Mouse (Mus musculus): ENCODE measurements at regions not wholly inside any gene's neighbourhood (a gene's known extent, or its start where the extent isn't known, plus 50 kb on each side); places are given as distances from the start of the nearest gene placed in this dataset.
"Not testable (repeated sequence)": the region's sequence is repeated elsewhere in the genome, so short reads cannot be mapped to it uniquely, and the experiment has no call there.

DNA sequence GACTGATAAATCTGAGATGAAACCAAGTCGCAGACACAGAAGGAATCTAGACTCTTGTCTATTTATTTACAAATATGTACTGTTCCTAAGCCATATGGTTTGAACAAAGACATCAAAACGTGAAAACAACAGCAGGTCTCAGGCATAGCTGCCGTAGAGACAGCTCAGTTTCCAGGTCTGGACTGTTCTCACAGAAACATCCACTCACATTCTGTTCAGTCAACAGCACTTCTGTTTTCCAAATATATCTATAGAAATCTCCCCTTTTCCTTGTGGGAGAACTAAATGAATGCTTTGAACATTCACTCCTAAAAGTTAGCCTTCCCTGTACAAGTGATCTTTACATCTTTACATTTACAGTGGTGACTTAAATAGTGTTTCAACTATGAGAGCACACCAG is 156.8 kb upstream of the Slc13a1 start:
- 56% methylated on average over 3 of the region's 3 CpGs for WGBS
- no peak for ATAC-seq (replicated peaks)

DNA sequence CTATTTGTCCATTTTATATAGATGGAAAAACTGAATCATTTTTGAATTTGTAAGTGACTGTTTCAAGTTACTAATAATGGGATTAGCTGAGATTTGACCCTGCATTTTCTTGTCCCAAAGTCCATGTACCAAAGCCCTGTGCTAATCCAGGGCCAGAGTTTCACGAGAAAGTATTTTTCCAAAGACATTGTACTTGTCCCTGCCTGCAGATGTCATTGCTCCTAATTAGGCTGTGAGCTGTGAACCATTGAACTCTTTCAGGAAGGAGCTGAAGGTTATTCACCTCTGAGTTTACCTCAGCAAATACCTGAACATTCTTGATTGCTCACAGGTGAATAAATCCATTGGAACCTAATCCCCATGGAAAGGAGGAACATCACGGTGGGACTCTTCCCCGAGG is 154.5 kb upstream of the Slc13a1 start:
- Histone ChIP-seq H3K4me1 (no peaks in the 10 kb centered on the region), H3K9me3 (no peaks in the 10 kb centered on the region), H3K27me3 (no peaks in the 10 kb centered on the region), H3K4me3 (no peak overlapping the region), H3K27ac (replicated peaks) (no peak overlapping the region), H3K9ac (replicated peaks) (no peak overlapping the region), H3K4me2 (replicated peaks) (no peak overlapping the region), H3K36me3 (no peaks in the 10 kb centered on the region)
- WGBS: 63% methylated on average over 3 of the region's 3 CpGs
- no peak for ATAC-seq (replicated peaks)

More for the DNA sequence above, 156.8 kb upstream of the Slc13a1 start:
- Histone ChIP-seq H3K4me3 (no peak overlapping the region), H3K36me3 (no peaks in the 10 kb centered on the region), H3K27ac (replicated peaks) (no peak overlapping the region), H3K9me3 (no peaks in the 10 kb centered on the region), H3K9ac (replicated peaks) (no peak overlapping the region), H3K4me1 (no peaks in the 10 kb centered on the region), H3K27me3 (no peaks in the 10 kb centered on the region), H3K4me2 (replicated peaks) (no peak overlapping the region)

DNA sequence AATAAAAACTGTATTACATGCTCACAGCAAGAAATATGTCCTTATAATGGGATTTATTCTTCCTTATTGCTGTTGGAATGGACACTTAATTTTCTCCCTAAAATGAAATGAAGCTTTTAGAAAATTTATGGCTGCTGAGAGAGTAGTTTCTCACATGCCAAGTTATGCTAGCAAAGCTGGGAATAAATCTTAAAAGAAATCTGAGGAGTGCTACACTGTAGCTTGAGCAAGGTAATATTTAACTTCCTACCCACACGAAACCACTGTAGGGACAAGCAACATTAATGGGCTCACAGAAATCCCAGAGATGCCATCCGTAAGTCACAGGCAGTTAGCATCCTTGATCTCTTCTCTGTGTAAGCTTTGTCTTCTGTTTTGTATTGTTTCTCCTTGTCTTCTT is 151.0 kb upstream of the Slc13a1 start:
- H3K9me3 ChIP-seq: no peaks in the 10 kb centered on the region
- no peaks in the 10 kb centered on the region for H3K27me3 ChIP-seq
- no peaks in the 10 kb centered on the region for H3K36me3 ChIP-seq
- WGBS: 81% methylated on average over 2 of the region's 2 CpGs
- no peak for ATAC-seq (replicated peaks)
- H3K27ac ChIP-seq (replicated peaks): no peak overlapping the region
- H3K9ac ChIP-seq (replicated peaks): no peak overlapping the region
- no peaks in the 10 kb centered on the region for H3K4me1 ChIP-seq
- H3K4me3 ChIP-seq: no peak overlapping the region
- H3K4me2 ChIP-seq (replicated peaks): no peak overlapping the region

DNA sequence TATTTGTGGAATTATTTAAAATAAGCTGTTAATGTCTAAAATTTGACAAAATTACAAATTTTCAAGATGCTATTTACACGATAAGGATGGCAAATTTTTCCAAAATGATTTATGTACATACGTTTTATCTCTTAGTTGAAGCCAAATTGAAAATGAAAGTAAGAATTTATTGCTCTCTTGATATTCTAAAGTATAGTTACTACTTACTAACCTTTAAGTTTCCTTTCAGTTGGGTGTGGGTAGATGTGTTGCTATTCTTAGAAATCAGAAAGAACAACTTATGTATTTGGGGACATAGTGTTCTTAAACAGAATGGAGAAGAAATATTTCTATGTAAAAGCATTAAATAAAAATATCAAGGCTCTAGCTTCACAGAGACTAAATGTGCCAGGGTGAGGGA is 142.8 kb upstream of the Slc13a1 start:
- H3K4me1 ChIP-seq: no peaks in the 10 kb centered on the region
- 96% methylated on average over 2 of the region's 2 CpGs for WGBS
- H3K27me3 ChIP-seq: no peaks in the 10 kb centered on the region
- H3K9me3 ChIP-seq: no peaks in the 10 kb centered on the region
- no peak overlapping the region for H3K9ac ChIP-seq (replicated peaks)
- no peak for ATAC-seq (replicated peaks)
- H3K27ac ChIP-seq (replicated peaks): no peak overlapping the region
- no peak overlapping the region for H3K4me3 ChIP-seq
- H3K4me2 ChIP-seq (replicated peaks): no peak overlapping the region
- no peaks in the 10 kb centered on the region for H3K36me3 ChIP-seq

DNA sequence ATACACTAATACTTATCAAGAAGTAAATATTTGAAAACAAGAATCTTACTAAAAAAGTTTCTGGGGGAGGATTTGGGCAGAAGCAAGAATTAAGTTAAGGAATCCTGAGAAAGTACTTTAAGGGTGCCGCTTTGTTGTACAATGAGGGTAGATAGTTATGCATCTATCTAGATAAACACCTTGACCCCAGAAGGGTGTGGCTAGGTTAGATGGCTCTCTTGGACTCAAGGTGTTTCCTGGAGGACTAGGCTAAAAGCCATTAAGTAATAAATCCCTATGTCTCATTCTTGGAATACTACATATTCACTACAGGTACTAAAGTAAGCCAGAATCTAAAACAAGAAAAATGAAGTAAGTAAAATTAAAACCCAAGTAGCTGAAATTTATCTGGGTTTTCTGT is 141.9 kb upstream of the Slc13a1 start:
- Histone ChIP-seq H3K4me2 (replicated peaks) (no peak overlapping the region), H3K4me3 (no peak overlapping the region)

DNA sequence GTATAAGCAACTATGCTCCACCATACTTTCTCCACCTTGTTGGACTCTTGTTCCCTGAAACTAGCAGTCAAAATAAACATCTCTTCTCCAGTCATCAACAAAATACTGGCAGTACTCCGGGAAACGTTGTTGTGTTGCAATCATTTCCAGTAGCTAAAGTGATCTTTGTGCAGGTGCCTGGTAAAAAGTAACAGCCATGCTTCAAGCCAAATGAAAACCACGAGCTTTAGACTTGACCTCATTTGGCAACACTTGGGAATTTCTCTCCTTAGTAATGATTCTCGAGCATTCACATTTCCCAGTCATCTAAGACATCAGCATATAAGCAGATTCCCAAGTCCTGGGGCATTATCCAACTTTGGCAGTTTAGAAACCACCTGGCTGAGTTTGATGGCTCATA is 133.8 kb upstream of the Slc13a1 start:
- no peaks in the 10 kb centered on the region for H3K9me3 ChIP-seq
- H3K4me2 ChIP-seq (replicated peaks): no peak overlapping the region
- no peak overlapping the region for H3K27ac ChIP-seq (replicated peaks)
- ATAC-seq (replicated peaks): no peak
- no peak overlapping the region for H3K4me3 ChIP-seq
- no peak overlapping the region for H3K9ac ChIP-seq (replicated peaks)
- WGBS: 89% methylated on average over 4 of the region's 4 CpGs
- H3K27me3 ChIP-seq: no peaks in the 10 kb centered on the region
- no peaks in the 10 kb centered on the region for H3K4me1 ChIP-seq
- no peaks in the 10 kb centered on the region for H3K36me3 ChIP-seq

More for the DNA sequence above, 141.9 kb upstream of the Slc13a1 start:
- H3K9ac ChIP-seq (replicated peaks): no peak overlapping the region
- no peaks in the 10 kb centered on the region for H3K27me3 ChIP-seq
- 94% methylated on average over 1 of the region's 1 CpGs for WGBS
- H3K27ac ChIP-seq (replicated peaks): no peak overlapping the region
- H3K9me3 ChIP-seq: no peaks in the 10 kb centered on the region
- H3K36me3 ChIP-seq: no peaks in the 10 kb centered on the region
- ATAC-seq (replicated peaks): no peak
- no peaks in the 10 kb centered on the region for H3K4me1 ChIP-seq

DNA sequence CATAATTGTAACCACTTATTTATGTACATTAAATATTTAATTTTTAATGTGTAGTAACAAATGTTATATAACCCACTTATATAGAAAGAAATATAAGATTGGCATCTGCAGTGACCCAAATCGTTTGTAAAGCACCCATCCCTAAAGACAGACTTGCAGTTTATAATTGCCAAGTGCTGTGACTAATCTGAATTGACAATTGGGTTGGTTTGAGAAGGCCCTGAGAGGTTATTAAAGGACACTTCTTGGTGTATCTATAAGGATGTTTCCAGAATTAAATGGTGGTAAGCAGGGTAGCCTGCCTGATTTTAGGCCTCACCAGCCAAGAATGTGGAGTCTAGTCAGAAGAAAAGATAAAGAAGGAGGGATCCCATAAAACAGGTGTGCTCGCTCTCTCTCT is 133.3 kb upstream of the Slc13a1 start:
- 87% methylated on average over 2 of the region's 2 CpGs for WGBS
- Histone ChIP-seq H3K27ac (replicated peaks) (no peak overlapping the region), H3K36me3 (no peaks in the 10 kb centered on the region), H3K4me1 (no peaks in the 10 kb centered on the region), H3K9ac (replicated peaks) (no peak overlapping the region), H3K4me3 (no peak overlapping the region), H3K4me2 (replicated peaks) (no peak overlapping the region), H3K27me3 (no peaks in the 10 kb centered on the region), H3K9me3 (no peaks in the 10 kb centered on the region)
- no peak for ATAC-seq (replicated peaks)

DNA sequence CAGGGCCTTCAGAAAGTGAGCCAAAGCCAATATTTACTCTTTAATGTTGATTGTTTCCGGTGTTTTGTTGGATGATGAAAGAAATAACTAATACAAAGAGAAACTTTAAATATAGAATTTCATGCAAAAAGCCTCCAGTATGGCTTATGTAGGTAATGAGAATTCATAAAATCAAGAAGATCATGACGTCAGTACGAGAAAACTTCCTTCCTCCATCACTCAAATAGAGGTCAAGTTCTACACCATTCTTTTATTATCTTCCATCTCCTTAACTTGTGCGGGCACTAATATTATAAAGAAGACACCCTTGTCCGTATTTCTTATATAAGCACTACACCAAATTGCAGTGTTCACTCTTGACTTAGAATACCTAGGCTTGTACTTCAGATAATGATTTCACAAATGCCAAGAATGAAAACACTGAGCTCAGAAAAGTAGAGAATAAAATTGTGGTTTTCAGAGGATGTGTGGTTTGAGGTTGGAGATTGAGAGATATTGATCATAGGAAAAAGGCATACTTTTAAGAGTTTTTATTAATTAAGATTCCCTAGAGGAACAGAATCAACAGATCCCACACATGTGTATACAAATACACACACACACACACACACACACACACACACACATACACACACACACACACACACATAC is 130.8 kb upstream of the Slc13a1 start:
- no peak overlapping the region for H3K27ac ChIP-seq (replicated peaks)
- H3K9ac ChIP-seq (replicated peaks): no peak overlapping the region
- no peak overlapping the region for H3K4me2 ChIP-seq (replicated peaks)
- H3K4me3 ChIP-seq: no peak overlapping the region
- H3K27me3 ChIP-seq: no peaks in the 10 kb centered on the region
- no peaks in the 10 kb centered on the region for H3K4me1 ChIP-seq
- WGBS: 94% methylated on average over 5 of the region's 5 CpGs
- no peaks in the 10 kb centered on the region for H3K36me3 ChIP-seq
- no peaks in the 10 kb centered on the region for H3K9me3 ChIP-seq
- ATAC-seq (replicated peaks): no peak

DNA sequence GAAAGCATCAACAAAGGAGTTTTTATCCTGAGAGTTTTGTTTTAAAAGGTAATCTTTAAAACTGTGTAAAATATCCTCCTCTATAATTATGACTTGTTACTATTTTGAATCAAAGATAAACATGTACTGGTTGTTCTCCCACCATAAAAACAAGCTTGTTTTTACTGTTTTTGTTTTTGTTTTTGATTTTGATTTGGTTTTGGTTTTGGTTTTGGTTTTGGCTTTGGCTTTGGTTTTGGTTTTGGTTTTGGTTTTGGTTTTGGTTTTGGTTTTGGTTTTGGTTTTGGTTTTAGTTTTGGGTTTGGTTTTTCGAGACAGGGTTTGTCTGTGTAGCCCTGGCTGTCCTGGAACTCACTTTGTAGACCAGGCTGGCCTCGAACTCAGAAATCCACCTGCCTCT is 120.9 kb upstream of the Slc13a1 start:
- H3K27me3 ChIP-seq; H3K4me1 ChIP-seq; H3K36me3 ChIP-seq; H3K4me3 ChIP-seq; ATAC-seq (replicated peaks); H3K9ac ChIP-seq (replicated peaks); H3K9me3 ChIP-seq; H3K4me2 ChIP-seq (replicated peaks); H3K27ac ChIP-seq (replicated peaks): not testable (repeated sequence)
- 77% methylated on average over 2 of the region's 2 CpGs for WGBS

DNA sequence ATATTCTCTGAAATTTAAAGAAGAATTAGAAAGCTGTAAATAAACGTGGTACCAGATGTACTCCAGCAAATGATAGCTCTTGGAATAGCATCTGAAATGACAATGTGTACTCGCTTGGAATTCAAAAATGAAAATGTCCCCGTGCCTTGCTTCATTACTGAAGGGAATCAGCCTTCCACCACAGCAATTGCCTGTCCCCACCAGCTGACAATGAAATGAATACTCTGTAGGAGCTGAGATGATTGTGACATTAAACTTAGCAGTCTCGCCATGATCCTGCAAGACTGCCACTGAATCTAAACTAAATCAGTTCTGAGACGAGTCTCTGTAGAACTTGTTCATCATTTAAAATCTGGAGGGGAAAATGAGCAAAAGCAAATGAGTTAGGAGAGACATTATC is 104.9 kb upstream of the Slc13a1 start:
- Histone ChIP-seq H3K4me1 (no peaks in the 10 kb centered on the region), H3K4me3 (no peak overlapping the region), H3K9me3 (no peaks in the 10 kb centered on the region), H3K9ac (replicated peaks) (no peak overlapping the region), H3K4me2 (replicated peaks) (no peak overlapping the region), H3K27ac (replicated peaks) (no peak overlapping the region), H3K27me3 (no peaks in the 10 kb centered on the region), H3K36me3 (no peaks in the 10 kb centered on the region)
- ATAC-seq (replicated peaks): no peak
- WGBS: 73% methylated on average over 5 of the region's 5 CpGs

DNA sequence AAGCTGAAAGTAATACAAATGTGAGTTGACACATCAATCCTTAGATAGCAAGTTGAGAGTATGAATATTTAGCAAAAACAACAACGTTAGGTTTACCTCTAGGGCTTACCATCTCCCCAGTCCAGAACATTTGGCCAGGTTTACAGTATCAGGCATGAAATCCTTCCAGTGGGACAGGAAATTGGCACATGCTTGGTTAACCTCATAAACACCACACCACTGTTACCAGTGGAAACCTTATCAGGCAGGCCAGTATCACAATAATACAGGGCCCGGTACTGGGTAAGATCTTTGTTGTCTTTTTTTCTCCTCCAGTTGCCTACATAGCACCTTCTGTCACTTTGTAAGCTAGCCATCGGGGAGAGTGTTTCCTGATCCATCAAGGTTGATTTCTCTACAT is 101.7 kb upstream of the Slc13a1 start:
- Histone ChIP-seq H3K4me1 (no peaks in the 10 kb centered on the region), H3K9ac (replicated peaks) (no peak overlapping the region), H3K27me3 (no peaks in the 10 kb centered on the region), H3K9me3 (no peaks in the 10 kb centered on the region), H3K36me3 (no peaks in the 10 kb centered on the region), H3K4me3 (no peak overlapping the region), H3K4me2 (replicated peaks) (no peak overlapping the region), H3K27ac (replicated peaks) (no peak overlapping the region)
- no peak for ATAC-seq (replicated peaks)
- 90% methylated on average over 3 of the region's 3 CpGs for whole genome bisulfite sequencing

DNA sequence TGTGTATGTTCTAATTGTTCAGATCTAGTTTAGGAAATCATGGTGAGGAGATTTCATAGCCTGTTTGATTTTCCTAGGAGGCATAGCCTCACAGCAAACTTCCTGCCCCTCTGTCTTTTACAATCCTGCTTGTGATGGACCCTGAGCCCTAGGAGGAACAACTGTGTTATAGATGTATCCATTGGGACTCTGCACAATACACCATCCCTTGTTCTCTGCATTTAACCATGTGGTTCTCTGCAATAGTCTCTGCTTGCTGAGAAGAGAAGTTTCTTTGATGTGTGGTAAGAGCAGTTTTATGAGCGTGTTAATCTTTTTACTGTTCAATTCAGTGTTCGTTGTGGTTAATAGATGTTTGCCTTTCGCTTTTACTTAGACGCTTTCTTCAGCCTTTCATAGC is 95.9 kb upstream of the Slc13a1 start:
- H3K36me3 ChIP-seq: no peaks in the 10 kb centered on the region
- H3K4me1 ChIP-seq: no peaks in the 10 kb centered on the region
- H3K9ac ChIP-seq (replicated peaks): no peak overlapping the region
- H3K4me2 ChIP-seq (replicated peaks): no peak overlapping the region
- no peaks in the 10 kb centered on the region for H3K9me3 ChIP-seq
- no peaks in the 10 kb centered on the region for H3K27me3 ChIP-seq
- H3K27ac ChIP-seq (replicated peaks): no peak overlapping the region
- ATAC-seq (replicated peaks): no peak
- WGBS: 77% methylated on average over 4 of the region's 4 CpGs
- H3K4me3 ChIP-seq: no peak overlapping the region

DNA sequence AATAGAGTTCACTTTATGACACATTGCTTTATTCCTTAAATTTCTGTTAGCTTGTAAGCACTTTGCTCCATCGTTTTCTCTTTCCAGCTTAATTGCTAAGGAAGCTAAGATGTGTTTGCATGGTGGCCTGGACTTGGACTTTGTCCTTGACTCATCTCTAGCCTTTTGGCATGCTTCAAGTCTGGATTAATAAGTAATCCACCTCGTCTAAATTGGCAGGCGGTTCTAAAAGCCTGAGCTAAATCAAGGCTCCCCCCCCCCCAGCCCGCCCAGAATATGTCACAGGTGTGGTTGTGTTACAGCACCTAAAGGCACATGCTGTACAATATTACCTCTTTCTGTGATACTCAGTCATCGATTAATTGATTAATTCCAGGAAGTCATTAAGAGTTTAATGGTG is 94.7 kb upstream of the Slc13a1 start:
- no peak for ATAC-seq (replicated peaks)
- H3K4me1 ChIP-seq: no peaks in the 10 kb centered on the region

More for the DNA sequence above, 94.7 kb upstream of the Slc13a1 start:
- H3K4me2 ChIP-seq (replicated peaks): no peak overlapping the region
- H3K9ac ChIP-seq (replicated peaks): no peak overlapping the region
- 81% methylated on average over 5 of the region's 5 CpGs for WGBS
- no peak overlapping the region for H3K4me3 ChIP-seq
- H3K27me3 ChIP-seq: no peaks in the 10 kb centered on the region
- H3K27ac ChIP-seq (replicated peaks): no peak overlapping the region
- H3K36me3 ChIP-seq: no peaks in the 10 kb centered on the region
- no peaks in the 10 kb centered on the region for H3K9me3 ChIP-seq

Data from forebrain, embryonic 15.5 days (tissue).